Mouse (Mus musculus) lung, postnatal 14 days (tissue): ENCODE measurements around the gene Cysltr1.

Experiments used
- DNase-seq: peaks from one replicate; pipeline ENCODE4 v3.0.0; 2021

The Cysltr1 gene

DNA sequence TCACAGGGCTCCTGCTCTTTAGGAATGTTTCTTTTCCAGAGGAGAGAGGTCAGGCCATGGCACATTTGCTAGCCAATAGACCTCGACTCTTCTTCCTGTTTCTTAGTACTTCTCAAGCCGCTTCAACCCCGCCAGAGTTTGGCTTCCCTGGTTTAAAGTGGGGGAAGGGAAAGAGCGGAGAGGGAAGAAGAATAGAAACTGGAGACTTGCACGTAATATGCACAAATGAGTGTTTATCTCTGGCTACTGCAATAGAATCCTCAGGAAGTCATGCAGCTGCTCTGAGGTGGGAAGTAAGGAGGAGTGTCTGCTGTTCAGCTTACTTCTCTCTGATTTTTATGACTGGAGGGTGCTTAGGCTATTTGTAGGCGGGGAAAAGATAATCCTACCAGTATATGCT, at the start of gene Cysltr1:
Gene Cysltr1, minus strand, starts transcription at position 294 of the 400 bp plus-strand sequence.
- peak; percentile 0 for DNase-seq

DNA sequence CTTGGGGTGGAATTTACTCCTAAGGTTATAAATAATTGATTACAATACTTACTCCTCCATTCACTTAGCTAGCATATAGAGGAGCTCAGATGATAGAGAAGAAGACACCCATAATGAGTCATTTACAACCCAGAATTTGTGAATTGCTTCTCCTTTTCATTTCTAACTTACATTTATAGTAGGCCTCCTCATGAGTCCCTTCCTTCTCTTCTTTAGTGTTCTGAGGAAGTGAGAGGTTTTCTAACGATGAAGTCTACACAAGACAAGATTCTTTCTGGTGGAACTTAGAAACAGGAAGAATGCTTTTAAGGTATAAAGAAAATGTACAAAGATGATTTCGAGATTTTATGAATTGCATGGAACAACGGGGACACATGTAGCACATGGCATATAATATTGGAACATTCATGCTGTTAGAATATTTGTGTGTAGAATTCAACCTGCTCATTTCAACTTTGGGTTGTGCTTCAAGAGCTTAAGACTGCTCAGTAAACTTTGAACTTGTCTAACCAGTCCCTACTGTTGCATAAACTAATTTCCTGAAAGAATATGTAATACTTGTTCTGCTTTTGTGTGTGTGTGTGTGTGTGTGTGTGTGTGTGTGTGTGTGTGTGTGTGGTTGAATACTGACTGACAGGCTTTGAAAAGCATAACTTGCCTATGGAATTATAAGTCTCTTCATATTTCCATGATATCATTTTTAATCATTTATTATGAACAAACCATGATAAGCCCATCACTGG, 31.5 kb upstream of the Cysltr1 start:
- no peak for DNase-seq

DNA sequence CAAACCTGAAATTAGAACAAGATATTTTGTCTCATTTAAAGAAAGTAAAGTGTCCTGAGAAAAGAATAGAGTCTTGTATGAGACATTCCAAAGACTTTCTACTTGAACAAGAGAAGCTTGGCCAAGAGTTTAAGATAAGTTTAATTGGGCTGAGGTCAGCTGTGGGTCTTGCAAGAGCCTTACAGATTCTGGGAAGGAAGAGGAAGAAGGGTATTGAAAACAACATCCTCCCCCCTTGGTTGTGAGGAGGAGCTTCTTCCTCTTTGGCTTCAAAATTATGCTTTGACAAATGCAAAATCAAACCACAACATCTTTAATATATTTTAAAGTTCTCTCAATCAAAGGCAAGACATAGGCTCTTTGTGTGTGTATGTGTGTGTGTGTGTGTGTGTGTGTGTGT, 30.1 kb upstream of the Cysltr1 start:
- DNase-seq, result no peak

DNA sequence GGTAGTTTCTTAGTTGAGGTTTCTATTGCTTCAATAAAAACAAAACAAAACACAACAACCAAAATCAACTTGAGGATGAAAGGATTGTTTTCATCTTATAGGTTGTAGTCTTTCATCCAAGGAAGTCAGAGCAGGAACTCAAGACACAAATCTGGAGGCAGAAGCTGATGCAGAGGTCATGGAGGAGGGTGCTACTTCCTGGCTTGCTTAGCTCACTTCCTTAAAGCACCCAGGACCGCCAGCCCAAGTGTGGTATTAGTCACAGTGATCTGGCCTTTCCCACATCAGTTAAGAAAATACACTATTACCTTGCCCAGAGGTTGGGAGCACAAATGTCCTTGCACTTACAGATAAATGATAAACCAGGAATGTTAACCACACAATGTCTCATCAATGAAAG, 25.0 kb upstream of the Cysltr1 start:
- DNase-seq, result no peak

DNA sequence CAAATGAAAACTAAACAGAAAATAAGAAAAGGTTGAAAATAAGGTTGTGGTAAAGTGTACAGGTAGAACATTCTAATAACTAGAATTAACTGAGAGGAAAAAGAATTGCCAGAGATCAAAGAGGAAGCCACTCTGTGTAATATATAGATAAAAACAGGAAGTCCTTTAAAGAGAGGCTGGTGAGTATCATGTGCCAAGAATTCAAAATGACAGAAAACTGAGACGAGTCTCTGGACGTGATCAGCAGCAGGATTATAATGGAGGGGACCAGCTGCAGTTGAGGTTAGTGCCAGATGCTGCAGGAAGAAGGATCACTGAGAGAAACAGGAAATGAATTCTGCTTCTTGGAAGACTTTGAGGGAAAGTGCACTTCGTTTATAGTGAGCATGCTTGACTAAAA, 20.2 kb upstream of the Cysltr1 start:
- DNase-seq, result no peak

DNA sequence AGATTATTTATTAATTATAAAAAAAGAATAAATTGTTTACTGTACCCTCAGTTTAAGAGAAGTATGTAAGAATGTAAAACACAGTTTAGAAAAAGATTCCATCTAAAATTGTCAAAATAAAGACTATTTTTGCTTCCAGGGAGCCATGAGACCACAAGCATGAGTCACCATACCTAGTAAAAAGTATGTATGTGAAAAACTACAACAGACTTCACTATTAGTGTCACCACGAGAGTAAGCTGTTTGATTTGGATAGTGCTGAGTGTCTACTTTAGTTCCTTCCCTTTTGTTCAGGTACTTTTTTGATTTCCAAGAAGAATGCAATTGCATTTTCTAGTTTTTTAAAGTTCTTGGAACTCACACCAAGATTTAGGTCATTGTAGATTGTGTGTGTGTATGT, 19.0 kb upstream of the Cysltr1 start:
- DNase-seq, result no peak

DNA sequence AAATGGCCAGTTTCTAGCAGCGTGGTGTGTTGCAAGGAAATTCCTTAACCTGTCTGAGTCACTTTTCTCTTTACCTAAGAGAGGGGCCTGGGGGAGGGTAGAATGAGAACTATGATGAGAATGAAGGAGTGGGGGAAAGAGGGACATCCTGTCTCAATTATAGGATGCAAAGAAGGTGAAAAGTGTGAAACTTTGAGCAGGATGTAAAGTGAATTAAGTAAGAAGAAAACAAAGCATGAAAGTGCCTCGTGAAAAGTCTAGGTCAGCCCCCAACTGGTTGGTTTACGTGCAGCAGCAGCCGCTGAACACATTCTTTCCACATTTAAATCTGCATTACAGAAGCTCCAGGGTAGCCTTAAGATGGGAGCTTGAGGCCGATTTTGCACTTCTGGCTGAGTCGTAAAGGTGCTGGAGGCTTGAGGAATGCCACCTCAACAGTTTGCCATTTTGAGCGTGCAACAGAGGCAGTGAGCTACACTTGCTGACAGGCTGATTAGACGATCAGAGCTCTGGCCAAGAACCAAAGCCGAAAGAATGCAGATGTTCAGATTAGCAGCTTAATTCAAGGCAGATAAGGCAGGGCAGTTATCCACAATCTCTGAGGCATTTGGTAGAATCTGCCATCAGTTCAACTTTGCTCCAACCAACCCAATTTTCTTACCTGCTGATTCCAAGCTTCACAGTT, 763 bp downstream of the Cysltr1 start:
- peak; percentile 0 for DNase-seq

DNA sequence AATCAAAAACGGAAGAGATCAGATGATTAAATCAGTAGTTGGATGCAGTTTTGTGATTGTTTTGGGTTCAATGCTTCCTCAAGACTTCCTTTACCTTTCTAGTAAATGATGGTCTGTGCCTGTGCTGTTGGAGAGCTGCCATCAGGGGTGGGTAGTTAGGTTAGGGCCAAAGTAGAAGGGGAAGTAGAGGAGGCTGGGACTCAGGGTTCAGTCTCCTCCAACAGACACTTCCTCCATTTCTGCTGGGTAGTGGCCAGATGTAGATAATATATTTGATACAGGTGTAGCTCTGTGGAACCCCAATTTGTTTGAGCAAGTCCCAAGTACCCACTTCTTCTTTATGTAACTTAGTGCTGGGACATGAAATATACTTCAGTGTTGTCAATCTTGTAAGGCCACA, 7.6 kb downstream of the Cysltr1 start:
- DNase-seq, result no peak

DNA sequence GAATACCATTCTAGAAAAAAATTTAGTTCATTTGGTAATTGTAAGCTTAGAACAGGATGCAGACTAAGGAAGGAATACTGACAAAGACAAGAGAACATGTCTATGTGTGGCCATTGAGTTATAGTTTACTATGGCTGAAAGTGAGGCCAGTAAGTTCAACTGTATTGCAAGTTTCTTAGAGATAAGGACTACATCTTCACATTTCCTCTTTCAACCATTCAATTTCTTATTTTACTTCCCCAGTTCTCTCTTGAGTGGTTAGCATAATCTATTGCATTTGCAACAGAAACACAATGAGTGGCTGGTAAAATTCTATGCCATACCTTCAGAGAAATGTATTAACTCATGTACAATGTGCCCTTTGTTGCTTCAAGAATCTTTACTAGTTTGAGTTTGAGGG, 9.6 kb downstream of the Cysltr1 start:
- DNase-seq, result no peak

DNA sequence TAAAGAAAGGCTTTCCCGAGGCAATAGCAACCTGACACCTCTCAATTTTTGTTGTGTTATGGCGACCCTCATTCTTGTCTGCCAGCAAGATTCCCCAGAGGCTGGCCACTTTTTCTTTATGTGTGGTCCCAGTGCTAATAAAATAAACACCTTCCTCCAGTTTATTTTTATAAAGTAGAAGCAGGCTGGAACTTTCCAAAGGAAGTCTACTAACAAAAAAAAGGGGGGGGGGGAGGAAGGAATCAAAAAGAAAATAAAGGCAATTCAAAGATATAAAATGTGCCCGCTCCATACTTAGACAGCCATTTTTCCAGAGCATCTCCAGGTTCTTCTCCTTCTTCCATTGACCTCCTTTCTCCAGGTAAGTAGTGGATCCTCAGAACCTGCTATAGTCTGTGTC, 20.6 kb downstream of the Cysltr1 start, which contains the start of gene Gm5127:
Gene Gm5127, plus strand, starts transcription at position 301 of the 400 bp plus-strand sequence.
- DNase-seq, result no peak

DNA sequence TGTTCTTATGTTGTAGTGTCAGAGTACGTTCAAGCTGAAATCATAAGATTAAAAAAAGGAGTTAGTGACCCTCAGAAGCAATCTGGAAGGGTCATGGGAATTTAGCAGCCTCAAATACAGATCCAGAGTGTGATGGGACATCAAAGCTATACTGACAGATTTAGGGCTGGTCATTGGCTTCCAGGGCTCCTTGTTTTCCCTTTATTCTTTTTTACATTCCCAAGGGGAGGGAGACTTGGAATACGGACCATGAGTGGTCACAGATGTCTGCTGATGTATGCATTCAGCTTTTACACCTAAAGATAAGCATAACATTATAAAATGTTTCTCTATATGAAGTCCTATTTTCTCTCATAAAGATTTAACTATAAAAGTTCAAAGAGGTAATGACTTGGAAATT, 21.3 kb downstream of the Cysltr1 start:
- no peak for DNase-seq

DNA sequence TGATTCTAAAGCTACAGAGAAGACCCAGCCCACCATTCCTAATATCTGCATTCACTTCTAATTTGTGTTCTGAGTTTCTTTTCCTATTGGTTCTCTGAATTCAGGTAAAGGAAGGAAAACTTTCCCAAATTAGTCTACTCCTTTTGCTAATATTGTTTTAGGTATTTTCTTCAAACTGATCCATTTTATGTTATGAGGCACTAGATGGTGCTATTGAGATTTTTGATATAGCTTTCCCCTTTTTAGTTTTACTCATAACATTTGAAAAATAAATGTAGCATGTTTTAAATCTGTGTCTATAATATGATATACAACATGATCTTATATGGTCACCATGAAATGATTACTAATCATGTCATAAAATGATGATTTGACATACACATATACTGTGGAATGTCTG, 23.1 kb downstream of the Cysltr1 start:
- DNase-seq, result no peak

DNA sequence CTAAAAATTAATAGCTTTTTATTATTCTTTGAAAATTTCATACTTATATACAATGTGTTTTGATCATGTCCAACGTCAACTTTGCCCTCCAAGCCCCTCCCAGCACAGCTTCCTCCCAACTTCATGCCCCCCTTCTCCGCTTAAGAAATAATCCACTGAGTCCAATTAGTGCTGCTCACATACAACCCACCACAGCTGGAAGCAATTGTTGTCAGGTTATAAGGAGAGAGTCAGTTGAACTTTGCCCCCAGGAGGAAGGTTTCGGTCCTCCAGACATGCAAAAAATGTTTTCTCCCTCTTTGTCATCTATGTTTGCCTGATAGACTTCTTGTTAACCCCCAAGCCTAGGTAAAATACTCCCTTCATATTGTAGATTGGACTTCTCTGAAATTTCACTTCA, 24.5 kb downstream of the Cysltr1 start:
- DNase-seq, result no peak

DNA sequence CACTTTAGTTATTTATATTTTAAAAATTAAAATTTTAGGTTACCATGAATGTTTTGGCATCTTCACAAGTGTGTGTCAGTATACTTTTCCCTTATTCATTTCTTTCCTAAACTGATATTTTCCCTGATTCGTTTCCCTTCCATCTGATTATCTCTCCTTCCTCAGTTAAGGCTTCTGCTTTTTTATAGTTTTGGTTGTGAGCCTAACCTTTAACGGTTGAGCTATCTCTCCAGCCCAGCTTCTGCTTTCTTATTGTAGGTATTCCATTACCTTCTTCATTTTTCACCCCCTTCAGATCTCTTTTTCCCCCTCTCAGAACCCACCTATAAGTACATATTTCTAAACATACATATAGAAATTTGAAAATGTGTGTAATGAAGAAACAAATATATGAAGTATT, 48.0 kb downstream of the Cysltr1 start:
- no peak for DNase-seq

DNA sequence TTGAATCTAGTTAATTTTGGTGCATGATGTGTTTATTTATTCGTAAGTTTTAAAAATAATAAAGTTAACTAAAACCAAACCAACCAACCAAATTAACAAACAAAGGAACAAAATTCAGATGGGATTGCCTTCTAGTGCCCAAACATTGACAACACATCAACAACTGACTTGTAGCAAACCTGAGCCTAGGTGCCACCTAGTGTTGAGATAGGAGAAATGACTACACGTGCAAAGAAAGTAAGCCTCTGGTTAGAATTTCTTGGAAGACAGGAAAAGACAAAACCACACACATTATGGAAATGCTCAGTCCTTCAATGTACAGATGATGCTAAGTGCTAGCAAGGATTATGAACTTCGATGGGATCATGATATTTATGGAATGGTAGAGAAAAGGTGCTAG, 67.1 kb downstream of the Cysltr1 start:
- no peak for DNase-seq
